Mouse (Mus musculus): ENCODE results near the gene Pnrc2.

GRCm38 (mm10) chr4:135912835-135913234 lies 39.2 kb upstream of the Pnrc2 start:
- TF ChIP-seq EP300 (IDR thresholded peaks at IDR 0.05; ENCODE audit: low read depth) (no peak), CTCF (IDR thresholded peaks at IDR 0.05; ENCODE audit: low read depth) (no peak)
